Mouse (Mus musculus): ENCODE results near the gene Cryz. TPM values are rescaled to one million over a fixed set of nuclear protein-coding genes. Genes with fewer than 3 reads are reported as not detected.

Gene Cryz
- polyA plus RNA-seq, 1 experiment from 2014 or later: 18.2 TPM

DNA sequence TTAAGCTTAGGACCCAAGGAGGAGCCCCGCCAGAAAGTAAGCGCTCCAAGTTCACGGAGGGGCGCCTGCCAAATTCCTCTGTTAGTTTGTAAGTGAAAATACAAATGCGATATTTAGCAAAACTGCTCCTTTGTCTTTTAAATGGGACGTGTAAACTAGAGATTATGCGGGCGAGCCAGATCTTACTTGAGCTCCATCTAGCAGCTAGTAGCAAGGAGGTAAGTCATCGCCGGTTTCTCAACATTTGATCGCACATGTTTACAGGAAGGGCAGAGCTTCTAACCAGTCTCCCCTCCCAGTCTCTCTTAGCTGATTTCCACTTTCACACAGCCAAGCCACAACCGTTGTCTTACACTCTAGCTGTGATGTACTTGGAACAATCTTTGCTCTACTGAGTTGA, 25.7 kb upstream of the Cryz start:
- peak overlapping the region; percentile 37 for H3K4me2 ChIP-seq (ENCODE audit: low read depth)
- no peak for ATAC-seq (ENCODE audit: insufficient read depth, low FRiP score, low TSS enrichment)
- no peaks in the 10 kb centered on the region for H3K9me3 ChIP-seq (ENCODE audit: control insufficient read depth, low read length)
- H3K4me1 ChIP-seq (ENCODE audit: control insufficient read depth, insufficient read depth, low read length): peaks cover 5% of the 10 kb centered on the region; the same call in 1 of the 2 replicates
- H3K27me3 ChIP-seq (ENCODE audit: control insufficient read depth, insufficient read depth, low read length): peaks cover 3% of the 10 kb centered on the region; the same call in 1 of the 2 replicates
- H3K4me3 ChIP-seq (ENCODE audit: low read depth, low read length): 0 out of 2 replicates have a peak overlapping the region, but pooled peaks have one; percentile 1
- no peaks in the 10 kb centered on the region for H3K36me3 ChIP-seq (ENCODE audit: control insufficient read depth, insufficient read depth, low read length)
- peak; percentile 19 for DNase-seq (ENCODE audit: low spot score)
- no peak overlapping the region for H3K27ac ChIP-seq (ENCODE audit: low read depth, low read length)
- 8% methylated on average over 12 of the region's 12 CpGs for WGBS
- H3K9ac ChIP-seq (ENCODE audit: low read length): no peak overlapping the region

DNA sequence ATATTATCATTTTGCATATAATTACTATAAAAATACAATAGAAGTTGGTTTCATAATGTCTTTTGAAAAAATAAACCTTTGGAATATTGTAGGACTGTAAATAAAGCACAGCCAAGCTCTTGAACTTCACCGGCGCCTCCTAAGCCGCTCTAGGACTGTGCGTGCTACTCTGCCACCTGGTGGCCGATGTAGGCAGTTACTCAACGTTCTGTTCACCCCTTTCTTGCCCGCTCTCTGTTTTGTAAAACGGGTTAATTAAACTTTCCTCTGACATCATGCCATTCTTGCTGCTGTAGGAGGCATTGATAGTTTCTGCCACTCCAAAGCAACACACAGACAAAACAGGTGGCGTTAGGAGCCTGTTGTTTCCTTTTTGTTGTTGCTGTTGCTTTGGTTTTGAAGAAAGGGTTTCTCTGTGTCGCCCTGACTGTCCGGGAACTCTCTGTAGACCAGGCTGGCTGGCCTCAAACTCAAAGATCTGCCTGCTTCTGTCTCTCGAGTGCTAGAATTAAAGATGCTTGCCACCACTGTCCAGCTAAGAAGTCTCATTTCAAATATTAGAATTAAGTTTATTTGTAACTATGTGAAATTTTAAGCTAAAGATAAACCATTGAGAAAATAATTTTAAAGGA, 24.1 kb upstream of the Cryz start:
- H3K4me1 ChIP-seq (ENCODE audit: control insufficient read depth, insufficient read depth, low read length): peaks cover 5% of the 10 kb centered on the region; the same call in 1 of the 2 replicates
- peaks cover 3% of the 10 kb centered on the region; the same call in 1 of the 2 replicates for H3K27me3 ChIP-seq (ENCODE audit: control insufficient read depth, insufficient read depth, low read length)
- peak; percentile 79 for ATAC-seq (ENCODE audit: insufficient read depth, low FRiP score, low TSS enrichment)
- 0 out of 2 replicates have a peak overlapping the region, but pooled peaks have one; percentile 5 for H3K4me2 ChIP-seq (ENCODE audit: low read depth)
- 15% methylated on average over 12 of the region's 12 CpGs for WGBS
- H3K9me3 ChIP-seq (ENCODE audit: control insufficient read depth, low read length): no peaks in the 10 kb centered on the region
- no peak overlapping the region for H3K4me3 ChIP-seq (ENCODE audit: low read depth, low read length)
- no peaks in the 10 kb centered on the region for H3K36me3 ChIP-seq (ENCODE audit: control insufficient read depth, insufficient read depth, low read length)
- no peak overlapping the region for H3K27ac ChIP-seq (ENCODE audit: low read depth, low read length)
- H3K9ac ChIP-seq (ENCODE audit: low read length): no peak overlapping the region
- DNase-seq (ENCODE audit: low spot score): peak; percentile 84

DNA sequence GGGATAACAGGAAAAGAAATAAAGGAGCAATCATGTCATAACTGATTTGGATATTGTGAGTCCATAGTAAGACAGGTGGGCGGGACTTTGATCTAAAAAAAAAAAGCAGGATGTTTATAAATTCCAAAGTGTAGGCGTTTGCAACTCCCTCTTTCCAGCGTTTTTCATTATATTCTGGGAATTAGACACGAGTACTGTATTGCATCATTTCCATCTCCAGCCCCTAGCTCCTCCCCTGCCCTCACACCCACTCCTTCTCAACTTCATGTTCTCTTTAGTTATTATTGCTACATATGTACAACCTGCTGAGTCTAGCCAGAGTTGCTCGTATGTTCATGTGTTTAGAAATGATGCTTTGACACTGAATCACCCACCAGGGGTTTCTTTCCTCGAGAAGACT, 22.8 kb upstream of the Cryz start:
- H3K27me3 ChIP-seq (ENCODE audit: control insufficient read depth, insufficient read depth, low read length): peaks cover 3% of the 10 kb centered on the region; the same call in 1 of the 2 replicates
- WGBS: 73% methylated on average over 6 of the region's 6 CpGs
- H3K27ac ChIP-seq (ENCODE audit: low read depth, low read length): no peak overlapping the region
- no peaks in the 10 kb centered on the region for H3K36me3 ChIP-seq (ENCODE audit: control insufficient read depth, insufficient read depth, low read length)
- DNase-seq (ENCODE audit: low spot score): no peak
- no peak for ATAC-seq (ENCODE audit: insufficient read depth, low FRiP score, low TSS enrichment)
- no peaks in the 10 kb centered on the region for H3K9me3 ChIP-seq (ENCODE audit: control insufficient read depth, low read length)
- H3K4me2 ChIP-seq (ENCODE audit: low read depth): no peak overlapping the region
- peaks cover 5% of the 10 kb centered on the region; the same call in 1 of the 2 replicates for H3K4me1 ChIP-seq (ENCODE audit: control insufficient read depth, insufficient read depth, low read length)
- H3K4me3 ChIP-seq (ENCODE audit: low read depth, low read length): no peak overlapping the region
- no peak overlapping the region for H3K9ac ChIP-seq (ENCODE audit: low read length)

DNA sequence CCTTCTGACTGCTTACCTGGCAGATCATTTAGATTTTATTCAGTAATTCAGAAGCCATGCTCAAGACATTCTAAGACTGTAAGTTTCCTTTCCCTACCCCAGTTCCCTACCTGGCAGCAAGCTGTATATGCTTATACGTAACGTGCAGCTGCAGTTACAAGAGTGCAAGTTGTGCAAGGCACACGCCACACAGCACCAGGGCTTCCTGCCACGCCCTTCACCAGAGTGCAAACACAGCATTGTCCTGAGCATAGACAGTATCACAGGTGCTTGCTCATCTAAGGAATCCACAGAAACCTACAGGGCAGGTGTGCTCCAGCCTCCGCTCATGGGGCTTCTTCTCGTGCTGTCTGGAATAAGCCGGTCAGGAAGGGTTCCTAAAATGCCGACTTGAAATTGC, 18.6 kb upstream of the Cryz start:
- Histone ChIP-seq H3K4me1 (ENCODE audit: control insufficient read depth, insufficient read depth, low read length) (no peaks in the 10 kb centered on the region), H3K36me3 (ENCODE audit: control insufficient read depth, insufficient read depth, low read length) (peaks cover 2% of the 10 kb centered on the region; the same call in 1 of the 2 replicates), H3K9me3 (ENCODE audit: control insufficient read depth, low read length) (no peaks in the 10 kb centered on the region), H3K4me2 (ENCODE audit: low read depth) (no peak overlapping the region), H3K9ac (ENCODE audit: low read length) (no peak overlapping the region), H3K4me3 (ENCODE audit: low read depth, low read length) (no peak overlapping the region), H3K27me3 (ENCODE audit: control insufficient read depth, insufficient read depth, low read length) (no peaks in the 10 kb centered on the region), H3K27ac (ENCODE audit: low read depth, low read length) (no peak overlapping the region)
- 92% methylated on average over 8 of the region's 8 CpGs for WGBS
- DNase-seq (ENCODE audit: low spot score) (no peak), ATAC-seq (ENCODE audit: insufficient read depth, low FRiP score, low TSS enrichment) (no peak)

DNA sequence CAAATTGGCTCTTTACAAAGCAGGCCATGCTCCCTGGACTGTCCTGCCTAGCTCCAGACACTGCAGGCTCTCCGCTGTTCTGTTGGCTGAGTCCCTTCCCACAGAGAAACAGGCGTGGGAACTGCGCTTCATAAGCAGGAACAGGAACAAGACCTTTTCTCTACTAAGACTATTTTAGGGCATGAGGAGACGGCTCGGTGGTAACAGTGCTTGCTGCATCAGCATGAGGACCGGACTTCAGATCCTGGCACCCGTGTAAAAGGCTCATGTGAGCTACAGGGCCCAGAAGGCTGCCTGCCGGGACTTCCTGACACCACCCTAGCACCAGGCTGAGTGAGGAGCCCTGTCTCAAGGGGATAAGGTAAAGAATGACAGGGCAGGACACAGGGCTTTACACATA, 12.2 kb upstream of the Cryz start:
- no peak overlapping the region for H3K9ac ChIP-seq (ENCODE audit: low read length)
- no peak overlapping the region for H3K27ac ChIP-seq (ENCODE audit: low read depth, low read length)
- H3K4me2 ChIP-seq (ENCODE audit: low read depth): no peak overlapping the region
- peaks cover under 1% of the 10 kb centered on the region; the same call in 1 of the 2 replicates for H3K36me3 ChIP-seq (ENCODE audit: control insufficient read depth, insufficient read depth, low read length)
- H3K27me3 ChIP-seq (ENCODE audit: control insufficient read depth, insufficient read depth, low read length): no peaks in the 10 kb centered on the region
- no peaks in the 10 kb centered on the region for H3K9me3 ChIP-seq (ENCODE audit: control insufficient read depth, low read length)
- H3K4me3 ChIP-seq (ENCODE audit: low read depth, low read length): no peak overlapping the region
- DNase-seq (ENCODE audit: low spot score) (no peak), ATAC-seq (ENCODE audit: insufficient read depth, low FRiP score, low TSS enrichment) (no peak)
- H3K4me1 ChIP-seq (ENCODE audit: control insufficient read depth, insufficient read depth, low read length): no peaks in the 10 kb centered on the region
- WGBS: 86% methylated on average over 8 of the region's 8 CpGs

DNA sequence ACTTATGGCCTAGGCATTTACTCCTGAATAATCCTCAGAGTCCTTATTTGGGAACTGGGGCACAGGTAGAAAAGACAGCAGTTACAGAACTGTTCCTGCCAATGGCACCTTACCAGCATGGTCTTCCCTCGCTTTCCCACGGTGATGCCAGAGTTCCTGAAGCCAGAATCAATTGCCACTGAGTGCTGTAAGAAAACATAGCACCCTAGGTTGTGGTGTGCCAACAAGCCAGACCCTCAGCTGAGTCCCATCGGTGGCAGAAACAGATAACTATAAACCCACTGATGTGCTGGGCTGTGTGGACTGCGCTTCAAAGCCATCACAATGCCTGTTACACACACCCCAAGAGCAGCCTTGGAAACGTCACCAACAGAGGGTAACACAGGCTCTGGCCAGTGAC, 5.5 kb upstream of the Cryz start:
- Histone ChIP-seq H3K9me3 (ENCODE audit: control insufficient read depth, low read length) (no peaks in the 10 kb centered on the region), H3K4me3 (ENCODE audit: low read depth, low read length) (no peak overlapping the region), H3K36me3 (ENCODE audit: control insufficient read depth, insufficient read depth, low read length) (peaks cover 12% of the 10 kb centered on the region), H3K4me2 (ENCODE audit: low read depth) (no peak overlapping the region), H3K27ac (ENCODE audit: low read depth, low read length) (no peak overlapping the region), H3K27me3 (ENCODE audit: control insufficient read depth, insufficient read depth, low read length) (no peaks in the 10 kb centered on the region), H3K4me1 (ENCODE audit: control insufficient read depth, insufficient read depth, low read length) (no peaks in the 10 kb centered on the region), H3K9ac (ENCODE audit: low read length) (no peak overlapping the region)
- ATAC-seq (ENCODE audit: insufficient read depth, low FRiP score, low TSS enrichment) (no peak), DNase-seq (ENCODE audit: low spot score) (no peak)
- 98% methylated on average over 5 of the region's 5 CpGs for WGBS

DNA sequence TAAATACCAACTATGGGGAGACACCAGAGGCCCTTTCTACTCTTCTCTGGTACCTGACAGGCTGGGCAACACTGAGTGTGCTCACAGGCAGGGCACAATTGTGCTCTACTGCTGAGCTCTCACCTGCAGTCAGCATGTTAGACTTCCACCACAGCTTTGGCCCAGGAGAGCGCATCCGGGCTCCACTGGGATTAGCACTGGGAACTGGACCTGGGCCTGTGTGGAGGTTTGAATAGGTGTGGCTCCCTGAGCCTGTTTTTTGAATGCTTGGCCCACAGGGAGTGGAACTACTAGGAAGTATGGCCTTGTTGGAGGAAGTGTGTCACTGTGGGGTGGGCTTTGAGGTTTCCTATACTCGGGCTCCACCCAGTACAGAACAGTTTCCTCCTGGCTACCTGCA, 4.9 kb upstream of the Cryz start:
- Histone ChIP-seq H3K9ac (ENCODE audit: low read length) (no peak overlapping the region), H3K4me2 (ENCODE audit: low read depth) (no peak overlapping the region), H3K4me1 (ENCODE audit: control insufficient read depth, insufficient read depth, low read length) (no peaks in the 10 kb centered on the region), H3K9me3 (ENCODE audit: control insufficient read depth, low read length) (no peaks in the 10 kb centered on the region), H3K36me3 (ENCODE audit: control insufficient read depth, insufficient read depth, low read length) (peaks cover 12% of the 10 kb centered on the region), H3K4me3 (ENCODE audit: low read depth, low read length) (no peak overlapping the region), H3K27me3 (ENCODE audit: control insufficient read depth, insufficient read depth, low read length) (no peaks in the 10 kb centered on the region), H3K27ac (ENCODE audit: low read depth, low read length) (no peak overlapping the region)
- ATAC-seq (ENCODE audit: insufficient read depth, low FRiP score, low TSS enrichment) (no peak), DNase-seq (ENCODE audit: low spot score) (no peak)
- WGBS: 98% methylated on average over 3 of the region's 3 CpGs

DNA sequence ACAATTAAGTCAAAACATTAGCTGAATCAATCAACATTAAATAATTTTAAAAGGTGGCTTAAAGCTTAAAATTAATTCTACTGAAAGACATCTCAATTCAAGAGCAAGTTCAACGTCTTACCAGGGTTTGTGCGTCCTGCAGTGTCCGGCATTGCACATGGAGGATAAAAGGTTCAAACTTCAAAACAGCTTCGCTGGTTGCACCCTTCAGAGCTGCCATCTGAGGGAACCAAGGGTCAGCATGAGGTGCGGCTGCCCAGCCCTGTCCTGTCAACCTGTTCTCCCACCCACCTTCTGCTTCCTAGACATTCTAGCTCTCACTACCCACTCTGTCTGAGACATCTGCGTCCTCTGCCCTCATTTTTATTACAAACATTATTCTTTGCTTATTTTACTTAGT, 2.9 kb upstream of the Cryz start:
- Histone ChIP-seq H3K4me3 (ENCODE audit: low read depth, low read length) (no peak overlapping the region), H3K36me3 (ENCODE audit: control insufficient read depth, insufficient read depth, low read length) (peaks cover 12% of the 10 kb centered on the region), H3K9ac (ENCODE audit: low read length) (no peak overlapping the region), H3K9me3 (ENCODE audit: control insufficient read depth, low read length) (no peaks in the 10 kb centered on the region), H3K4me2 (ENCODE audit: low read depth) (no peak overlapping the region), H3K4me1 (ENCODE audit: control insufficient read depth, insufficient read depth, low read length) (peaks cover 4% of the 10 kb centered on the region; the same call in 1 of the 2 replicates), H3K27me3 (ENCODE audit: control insufficient read depth, insufficient read depth, low read length) (no peaks in the 10 kb centered on the region), H3K27ac (ENCODE audit: low read depth, low read length) (no peak overlapping the region)
- DNase-seq (ENCODE audit: low spot score): no peak
- 92% methylated on average over 6 of the region's 6 CpGs for WGBS
- ATAC-seq (ENCODE audit: insufficient read depth, low FRiP score, low TSS enrichment): no peak

DNA sequence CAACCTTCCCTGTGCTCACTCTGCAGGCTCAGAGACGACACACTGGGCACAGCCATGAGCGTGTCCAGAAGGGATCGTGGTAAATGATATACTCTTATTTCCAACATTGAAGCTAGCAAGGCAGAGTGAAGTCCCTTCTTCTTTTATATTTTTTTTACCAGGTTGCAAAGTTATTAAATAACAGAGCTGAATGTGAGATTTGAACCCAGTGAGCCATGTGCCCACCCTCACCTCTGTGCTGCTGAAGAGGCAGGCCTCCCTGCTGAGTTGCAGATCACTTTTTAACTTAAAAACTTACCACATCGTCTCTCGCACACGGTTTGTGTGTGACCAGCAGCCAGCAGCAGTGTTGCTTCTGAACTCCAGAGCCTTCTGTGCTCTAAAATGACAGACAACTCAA, 2.4 kb upstream of the Cryz start:
- ATAC-seq (ENCODE audit: insufficient read depth, low FRiP score, low TSS enrichment) (no peak), DNase-seq (ENCODE audit: low spot score) (no peak)
- no peaks in the 10 kb centered on the region for H3K27me3 ChIP-seq (ENCODE audit: control insufficient read depth, insufficient read depth, low read length)
- H3K27ac ChIP-seq (ENCODE audit: low read depth, low read length): no peak overlapping the region
- WGBS: 94% methylated on average over 6 of the region's 6 CpGs
- no peak overlapping the region for H3K9ac ChIP-seq (ENCODE audit: low read length)
- no peak overlapping the region for H3K4me2 ChIP-seq (ENCODE audit: low read depth)
- peaks cover 12% of the 10 kb centered on the region for H3K36me3 ChIP-seq (ENCODE audit: control insufficient read depth, insufficient read depth, low read length)
- H3K9me3 ChIP-seq (ENCODE audit: control insufficient read depth, low read length): no peaks in the 10 kb centered on the region
- H3K4me1 ChIP-seq (ENCODE audit: control insufficient read depth, insufficient read depth, low read length): peaks cover 4% of the 10 kb centered on the region; the same call in 1 of the 2 replicates
- H3K4me3 ChIP-seq (ENCODE audit: low read depth, low read length): no peak overlapping the region

Measured in neural tube, embryonic 11.5 days (tissue).